Mouse (Mus musculus): ENCODE data around the gene Hipk1.

DNA sequence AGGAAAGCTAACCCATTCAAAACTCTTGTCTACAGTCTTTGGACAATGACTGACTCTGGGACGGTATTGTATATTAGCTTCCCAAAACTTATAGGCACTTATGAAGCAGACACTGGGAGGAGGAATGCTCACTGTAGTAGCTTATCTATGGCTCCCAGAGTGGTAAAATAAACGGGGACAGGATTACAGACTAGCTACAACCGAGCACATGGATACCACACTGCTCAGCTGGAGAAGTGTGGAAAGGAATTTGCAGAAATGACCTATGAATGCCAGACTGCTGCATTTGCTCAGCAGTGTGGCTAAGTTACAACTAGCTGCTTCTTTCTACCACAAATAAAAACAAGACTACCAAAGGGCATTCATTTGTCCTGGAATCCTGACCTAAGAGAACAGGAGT is 36.0 kb downstream of the Hipk1 start:
- no peak for TF ChIP-seq CTCF (IDR thresholded peaks at IDR 0.05)
- TF ChIP-seq POLR2A (IDR thresholded peaks at IDR 0.05; ENCODE audit: insufficient read depth, low read depth, low read length): no peak

All from heart, adult 2 months (tissue).